Mouse (Mus musculus) CH12.LX (cell line): ENCODE data around the gene Zfp579. TPM values are rescaled to one million over a fixed set of nuclear protein-coding genes. Genes with fewer than 3 reads are reported as not detected.

Experiments
- DNase-seq: peaks from one replicate; pipeline ENCODE4 v3.0.0-alpha.2; 2013; ENCODE audit errors: extremely low read depth
- H3K27ac ChIP-seq: 2 replicates; pipeline ENCODE4 v1.5.1; 2012; ENCODE audit warnings: low read depth, mild to moderate bottlenecking, control low read depth, moderate library complexity; ENCODE audit not compliant: insufficient read depth
- H3K27me3 ChIP-seq: replicated peaks from 2 replicates; pipeline ENCODE3; 2012; ENCODE audit warnings: inconsistent platforms
- H3K36me3 ChIP-seq, 2 experiments: replicated peaks in 1 of 2; 2 replicates each; pipeline versions ENCODE3 to v1.6.1; 2012; ENCODE audit warnings: inconsistent platforms in 1 of 2, low read length in 1 of 2, mild to moderate bottlenecking in 1 of 2, mixed read lengths in 1 of 2, moderate library complexity in 1 of 2; ENCODE audit not compliant: control insufficient read depth in 1 of 2, insufficient read depth in 1 of 2
- H3K4me1 ChIP-seq, 2 experiments: 2 replicates each; pipeline ENCODE4 v1.6.1; 2012; ENCODE audit warnings: inconsistent platforms in 1 of 2, moderate library complexity in 1 of 2; ENCODE audit not compliant: insufficient read depth in 2 of 2, control insufficient read depth in 1 of 2
- H3K4me2 ChIP-seq: 2 replicates; pipeline ENCODE4 v1.6.1; 2012; ENCODE audit warnings: low read depth, mild to moderate bottlenecking, control low read depth; ENCODE audit not compliant: poor library complexity, insufficient read depth, severe bottlenecking
- H3K4me3 ChIP-seq, 3 experiments: fragments of 150-350 bp in 1 of 3; sonication (generic) in 1 of 3; replicated peaks in 1 of 3; 2 replicates each; pipeline versions ENCODE3 to v1.5.1; 2011 to 2012; ENCODE audit warnings: low read depth in 2 of 3, low read length in 2 of 3, mild to moderate bottlenecking in 2 of 3, moderate library complexity in 2 of 3, control low read depth in 1 of 3, improper control_type of control experiment in 1 of 3, inconsistent platforms in 1 of 3, mixed read lengths in 1 of 3; ENCODE audit not compliant: poor library complexity in 1 of 3
- H3K79me2 ChIP-seq: replicated peaks from 2 replicates; pipeline ENCODE4 v1.6.1; 2012; ENCODE audit warnings: mild to moderate bottlenecking, moderate library complexity; ENCODE audit not compliant: control insufficient read depth, poor library complexity, insufficient read depth, severe bottlenecking; ENCODE audit errors: extremely low read depth
- H3K9ac ChIP-seq: 2 replicates; pipeline ENCODE4 v1.6.1; 2012; ENCODE audit warnings: low read depth, mild to moderate bottlenecking, control low read depth, moderate library complexity; ENCODE audit not compliant: insufficient read depth
- H3K9me3 ChIP-seq: replicated peaks from 2 replicates; pipeline ENCODE3; 2012; ENCODE audit warnings: low read length, inconsistent platforms, mixed read lengths
- CHD1 ChIP-seq: IDR thresholded peaks from 2 replicates; pipeline ENCODE4 v1.6.1; 2012; ENCODE audit warnings: low read depth, low read length, improper control_type of control experiment, inconsistent platforms
- CTCF ChIP-seq, 2 experiments: IDR thresholded peaks in 1 of 2; conservative IDR thresholded peaks in 1 of 2; 2 replicates each; pipeline ENCODE4 v1.5.1; 2011 to 2012; ENCODE audit warnings: low read depth in 2 of 2, low read length in 2 of 2, improper control_type of control experiment in 1 of 2, inconsistent platforms in 1 of 2, mild to moderate bottlenecking in 1 of 2, moderate library complexity in 1 of 2
- E2F4 ChIP-seq: IDR thresholded peaks from 2 replicates; pipeline ENCODE4 v1.6.1; 2011; ENCODE audit warnings: low read depth, low read length, improper control_type of control experiment; ENCODE audit not compliant: insufficient replicate concordance
- EP300 ChIP-seq: IDR thresholded peaks from 2 replicates; pipeline ENCODE4 v1.6.1; 2011; ENCODE audit warnings: low read length, improper control_type of control experiment
- ETS1 ChIP-seq: conservative IDR thresholded peaks from 2 replicates; pipeline ENCODE4 v1.6.1; 2012; ENCODE audit warnings: low read depth, mild to moderate bottlenecking, inconsistent platforms, low read length, improper control_type of control experiment, moderate library complexity
- HCFC1 ChIP-seq: IDR thresholded peaks from 2 replicates; pipeline ENCODE4 v1.6.1; 2012; ENCODE audit warnings: low read depth, mild to moderate bottlenecking, inconsistent platforms, low read length, improper control_type of control experiment
- MAX ChIP-seq: IDR thresholded peaks from 2 replicates; pipeline ENCODE4 v1.6.1; 2011; ENCODE audit warnings: low read length, improper control_type of control experiment
- MAZ ChIP-seq: IDR thresholded peaks from 2 replicates; pipeline ENCODE4 v1.6.1; 2012; ENCODE audit warnings: low read depth, mild to moderate bottlenecking, inconsistent platforms, low read length, improper control_type of control experiment, moderate library complexity
- MEF2A ChIP-seq: IDR thresholded peaks from 2 replicates; pipeline ENCODE4 v1.6.1; 2014; ENCODE audit warnings: low read depth, mild to moderate bottlenecking, inconsistent platforms, low read length, improper control_type of control experiment, borderline replicate concordance
- MXI1 ChIP-seq: IDR thresholded peaks from 2 replicates; pipeline ENCODE4 v1.6.1; 2011; ENCODE audit warnings: mild to moderate bottlenecking, low read depth, low read length, improper control_type of control experiment
- MYC ChIP-seq: IDR thresholded peaks from 2 replicates; pipeline ENCODE4 v1.6.1; 2011; ENCODE audit warnings: low read depth, mild to moderate bottlenecking, improper control_type of control experiment, low read length
- NELFE ChIP-seq: IDR thresholded peaks from 2 replicates; pipeline ENCODE4 v1.6.1; 2011; ENCODE audit warnings: low read depth, low read length, improper control_type of control experiment
- NRF1 ChIP-seq: IDR thresholded peaks from 2 replicates; pipeline ENCODE4 v1.6.1; 2014; ENCODE audit warnings: low read depth, mild to moderate bottlenecking, inconsistent platforms, low read length, improper control_type of control experiment, moderate library complexity
- POLR2AphosphoS2 ChIP-seq: IDR thresholded peaks from 2 replicates; pipeline ENCODE4 v1.6.1; 2011; ENCODE audit warnings: low read depth, low read length, improper control_type of control experiment
- RCOR1 ChIP-seq: conservative IDR thresholded peaks from 2 replicates; pipeline ENCODE4 v1.6.1; 2012; ENCODE audit warnings: low read depth, mild to moderate bottlenecking, inconsistent platforms, low read length, improper control_type of control experiment
- SIN3A ChIP-seq: IDR thresholded peaks from 2 replicates; pipeline ENCODE4 v1.6.1; 2012; ENCODE audit warnings: low read length, improper control_type of control experiment, inconsistent platforms
- TBP ChIP-seq: conservative IDR thresholded peaks from 2 replicates; pipeline ENCODE4 v1.6.1; 2011; ENCODE audit warnings: low read depth, low read length, improper control_type of control experiment
- UBTF ChIP-seq: IDR thresholded peaks from 2 replicates; pipeline ENCODE4 v1.6.1; 2012; ENCODE audit warnings: low read depth, mild to moderate bottlenecking, inconsistent platforms, low read length, improper control_type of control experiment, moderate library complexity
- USF1 ChIP-seq: IDR thresholded peaks from 2 replicates; pipeline ENCODE4 v1.6.1; 2014; ENCODE audit warnings: low read depth, mild to moderate bottlenecking, inconsistent platforms, low read length, improper control_type of control experiment
- ZC3H11A ChIP-seq: IDR thresholded peaks from 2 replicates; pipeline ENCODE4 v1.6.1; 2012; ENCODE audit warnings: low read depth, mild to moderate bottlenecking, inconsistent platforms, low read length, improper control_type of control experiment
- ZKSCAN1 ChIP-seq: IDR thresholded peaks from 2 replicates; pipeline ENCODE4 v1.6.1; 2012; ENCODE audit warnings: low read depth, inconsistent platforms, low read length, improper control_type of control experiment, borderline replicate concordance
- ZNF384 ChIP-seq: IDR thresholded peaks from 2 replicates; pipeline ENCODE4 v1.6.1; 2012; ENCODE audit warnings: low read depth, low read length, improper control_type of control experiment, inconsistent platforms
- dilution Hi-C: fragments of 300-500 bp; cut with MboI; formaldehyde crosslinking; loops from 2 replicates; pipeline ENCODE4 v1.14.3; 2020; ENCODE audit warnings: low sequenced_read_pairs; ENCODE audit not compliant: extremely low pct_unique_long_range_greater_than_20kb, extremely low pct_ligation_motif_present
- in situ Hi-C: fragments of 300-500 bp; cut with MboI; formaldehyde crosslinking; loops from 3 replicates; pipeline ENCODE4 v1.14.3; 2019; ENCODE audit warnings: low sequenced_read_pairs, low pct_ligation_motif_present, low pct_unique_long_range_greater_than_20kb, mixed read lengths
- polyA plus RNA-seq: library from polyadenylated mRNA; unstranded; fragments of >175 nt; gene quantifications from 2 replicates; pipeline ENCODE4 v1.2.1, GENCODE M21; 2012; ENCODE audit warnings: low read depth; ENCODE audit not compliant: insufficient read length
- total RNA-seq, 2 experiments: library from RNA; depleted of rRNA; stranded (reverse); fragments of 300-350 nt in 1 of 2; fragments of >200 nt in 1 of 2; gene quantifications; 2 replicates each; pipeline ENCODE4 v1.2.3; 2012 to 2014

The Zfp579 gene
- total and polyA plus RNA-seq, 3 experiments = 1.0 to 11.3 (median 2.8) TPM

- dilution Hi-C loops (no loop called here), in situ Hi-C loops (no loop called here)
- no peaks in the 10 kb centered on the region for H3K36me3 ChIP-seq
- TF ChIP-seq ZNF384 = no peak
- TF ChIP-seq ETS1 = no peak
- TF ChIP-seq UBTF = no peak
- no peak for TF ChIP-seq MEF2A
- TF ChIP-seq NRF1 = no peak
- TF ChIP-seq MXI1 = no peak
- no peak within 1 kb of the TSS for H3K9ac ChIP-seq
- DNase-seq = no peak
- H3K4me2 ChIP-seq = no peak within 1 kb of the TSS
- no peak within 1 kb of the TSS for H3K27ac ChIP-seq
- H3K4me3 ChIP-seq = no peak within 1 kb of the TSS
- H3K9me3 ChIP-seq = no peaks in the 10 kb centered on the region
- 0 out of 4 replicates have a peak, but pooled peaks cover 2 to 6% of the 10 kb centered on the region in 2 experiments for H3K4me1 ChIP-seq
- H3K79me2 ChIP-seq = no peaks in the 10 kb centered on the region
- H3K27me3 ChIP-seq = peaks cover 68% of the 10 kb centered on the region
Measured at GRCm38 (mm10) chr7:4971068-4971467, 24.9 kb downstream of the Zfp579 start, which contains the start of gene Sbk3. Gene Sbk3, minus strand, starts transcription at chr7:4971168.

DNA sequence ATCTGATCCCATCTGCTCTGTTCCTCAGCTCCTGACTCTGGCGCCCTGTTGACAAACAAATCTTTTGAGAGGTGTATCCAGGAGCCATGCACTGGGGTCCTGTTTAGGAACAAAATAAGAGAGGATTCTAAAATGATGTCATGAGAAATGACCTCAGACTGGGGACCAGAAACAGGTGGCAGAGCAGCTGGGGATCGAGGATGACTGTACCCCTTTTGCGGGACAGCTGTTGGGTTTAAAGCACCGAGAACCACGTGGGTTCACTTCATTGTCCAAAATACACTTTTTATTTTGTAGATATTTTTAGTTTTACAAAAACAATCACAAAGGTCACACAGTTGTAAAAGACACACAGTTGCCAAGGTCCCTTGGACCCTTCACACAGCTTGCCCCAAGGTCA, 31.0 kb downstream of the Zfp579 start:
- TF ChIP-seq POLR2AphosphoS2 (no peak), CTCF (conservative IDR thresholded peaks at IDR 0.05 in 1 of 2, IDR thresholded peaks at IDR 0.05 in 1 of 2; ENCODE audit: low read depth in 2 of 2, low read length in 2 of 2) (no peak), NELFE (no peak), MYC (no peak), ZC3H11A (no peak), CHD1 (no peak), HCFC1 (no peak), USF1 (no peak), TBP (no peak), MAX (no peak), NRF1 (no peak), EP300 (no peak), E2F4 (no peak), RCOR1 (no peak), SIN3A (no peak), ZKSCAN1 (no peak), MAZ (no peak)
- peaks cover 0 to 4% of the 10 kb centered on the region in 2 experiments; a peak in 1 of 4 replicates for H3K4me1 ChIP-seq
- in situ Hi-C loops (no loop called here), dilution Hi-C loops (no loop called here)
- H3K27ac ChIP-seq = no peak overlapping the region
- DNase-seq = no peak
- peaks cover 63% of the 10 kb centered on the region for H3K27me3 ChIP-seq
- H3K9me3 ChIP-seq = no peaks in the 10 kb centered on the region
- no peak overlapping the region for H3K9ac ChIP-seq
- H3K4me3 ChIP-seq = no peak overlapping the region
- H3K36me3 ChIP-seq = no peaks in the 10 kb centered on the region
- H3K79me2 ChIP-seq = no peaks in the 10 kb centered on the region
- H3K4me2 ChIP-seq = no peak overlapping the region
